Mouse (Mus musculus): ENCODE measurements around the gene Cav1.

Gene Cav1

DNA sequence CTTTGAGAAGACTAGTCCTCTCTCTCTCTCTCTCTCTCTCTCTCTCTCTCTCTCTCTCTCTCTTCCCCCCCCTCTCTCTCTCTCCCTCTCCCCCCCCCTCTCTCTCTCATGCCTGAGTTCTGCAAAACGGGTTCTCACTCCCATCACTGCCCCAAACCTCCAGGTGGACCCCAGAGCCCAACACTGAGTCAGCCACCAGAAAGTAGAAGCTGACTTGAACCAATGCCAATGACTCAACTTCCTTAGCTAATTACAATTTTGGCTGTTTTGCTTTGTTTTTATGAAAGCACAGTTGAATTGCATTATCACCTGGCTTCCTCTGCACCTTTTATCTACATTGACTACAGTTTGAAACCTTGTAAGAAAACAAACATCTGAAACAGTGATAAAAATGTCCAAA, 11.8 kb downstream of the Cav1 start:
- no peak for DNase-seq

DNA sequence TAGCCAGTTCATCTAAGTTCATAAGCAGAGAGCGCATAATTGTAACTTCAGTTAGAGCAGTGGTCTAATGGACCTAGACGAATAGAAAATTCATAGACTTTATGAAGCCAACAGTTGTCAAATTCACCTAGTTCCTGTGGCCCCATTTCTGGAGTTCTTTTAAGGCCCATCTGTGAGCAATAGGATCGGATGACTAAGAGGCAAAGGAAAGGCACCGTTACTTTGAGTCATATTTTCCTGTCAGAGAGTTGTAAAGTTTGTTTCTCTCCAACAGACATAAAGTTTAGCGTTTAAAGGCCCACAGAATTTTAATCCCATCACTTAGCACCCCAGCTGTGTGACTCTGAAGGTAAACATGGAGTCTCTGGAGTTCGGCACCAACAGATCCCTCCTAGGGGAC, 15.8 kb downstream of the Cav1 start:
- DNase-seq, result no peak

DNA sequence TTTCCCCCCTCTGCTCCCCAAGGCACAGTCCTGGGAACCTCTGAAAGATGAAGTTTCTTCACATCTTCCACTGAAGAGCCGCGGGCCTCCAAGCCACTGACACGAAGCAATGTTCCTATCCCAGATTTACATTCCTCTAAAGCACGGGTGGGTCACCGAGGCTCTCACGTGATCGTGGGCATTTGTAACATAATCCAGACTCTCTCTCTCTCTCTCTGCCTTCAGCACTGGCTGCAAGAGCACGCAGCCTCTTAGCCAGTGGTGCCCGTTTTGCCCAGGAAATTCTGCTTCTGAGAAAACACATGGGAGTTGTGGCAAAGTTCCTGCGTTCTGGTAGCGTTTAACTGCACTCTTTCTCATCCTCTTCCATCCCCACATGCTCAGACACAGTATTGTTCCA, 21.1 kb downstream of the Cav1 start:
- DNase-seq, result no peak

DNA sequence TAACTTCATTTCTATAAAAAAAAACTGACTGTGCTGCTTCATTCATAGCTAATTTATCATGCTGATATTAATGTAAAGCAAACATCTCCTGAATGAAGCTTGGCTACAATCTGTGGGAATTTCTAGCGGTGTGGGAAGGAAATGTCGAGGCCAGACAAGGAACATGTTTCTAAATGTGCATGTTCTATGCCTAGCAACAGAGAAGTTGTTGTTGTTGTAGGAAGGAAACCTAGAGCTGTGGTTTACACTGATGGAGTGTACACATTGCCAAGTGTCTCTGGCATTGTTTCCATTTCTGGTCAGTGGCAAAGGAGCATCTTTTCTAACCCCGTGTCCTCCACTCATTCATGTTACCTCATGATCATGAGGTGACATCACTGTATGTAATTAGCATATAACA, 23.7 kb downstream of the Cav1 start:
- no peak for DNase-seq

DNA sequence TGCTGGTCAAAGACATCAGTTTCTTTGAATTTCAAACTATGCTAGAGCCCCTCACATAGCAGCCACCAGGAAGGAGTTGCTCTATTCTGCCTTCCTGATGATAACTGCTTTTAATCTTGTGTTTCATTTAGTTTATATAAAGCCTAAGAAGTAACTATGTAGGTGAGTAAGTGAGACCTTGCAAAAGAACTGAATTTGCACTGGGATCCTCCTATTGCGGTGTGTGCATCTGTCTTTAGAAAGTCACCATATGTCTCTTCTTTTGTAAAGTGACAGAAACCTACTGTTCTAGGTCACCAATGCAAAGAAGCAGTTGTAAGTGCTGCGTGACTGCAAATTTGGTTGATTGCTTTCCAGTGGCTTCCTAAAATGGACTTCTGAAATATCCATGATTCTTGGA, 31.6 kb downstream of the Cav1 start:
- DNase-seq, result no peak

DNA sequence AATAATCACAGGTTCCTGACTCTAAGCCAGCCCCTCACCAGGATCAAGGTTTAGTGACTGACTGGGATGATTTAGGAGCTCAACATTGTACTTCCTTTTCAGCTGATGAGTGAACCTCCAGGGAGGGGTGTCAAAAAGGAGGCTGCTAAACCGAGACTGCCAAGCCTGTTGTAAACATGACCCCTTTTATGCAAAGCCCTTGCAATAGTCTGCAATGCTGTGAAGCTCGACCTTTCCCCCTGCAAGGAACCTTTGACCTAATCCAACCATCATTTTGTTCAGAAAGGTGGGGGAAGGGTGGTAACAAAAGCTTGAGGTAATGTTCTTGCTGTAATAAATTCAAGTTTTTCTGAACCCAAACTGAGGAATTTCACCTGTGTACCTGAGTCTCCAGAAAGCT, 34.3 kb downstream of the Cav1 start:
- DNase-seq, result no peak

DNA sequence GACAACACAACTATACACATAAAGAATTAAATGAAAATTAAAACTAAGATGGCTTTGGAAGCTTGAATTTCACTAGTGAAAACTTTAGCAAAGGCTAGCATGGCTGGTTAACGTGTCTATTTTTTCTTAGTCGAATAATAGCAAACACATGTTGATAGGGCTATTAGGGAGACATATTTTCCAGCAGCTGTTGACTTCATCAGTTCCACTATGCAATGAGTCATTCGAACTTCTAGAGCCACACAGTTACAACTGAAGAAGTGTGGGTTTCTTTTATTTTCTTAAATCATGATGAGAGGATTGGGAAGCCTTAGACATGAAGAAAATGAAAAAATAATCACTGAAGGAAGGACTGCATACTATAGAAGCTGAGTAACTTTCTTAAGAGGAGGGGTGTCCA, 41.9 kb downstream of the Cav1 start:
- no peak for DNase-seq

DNA sequence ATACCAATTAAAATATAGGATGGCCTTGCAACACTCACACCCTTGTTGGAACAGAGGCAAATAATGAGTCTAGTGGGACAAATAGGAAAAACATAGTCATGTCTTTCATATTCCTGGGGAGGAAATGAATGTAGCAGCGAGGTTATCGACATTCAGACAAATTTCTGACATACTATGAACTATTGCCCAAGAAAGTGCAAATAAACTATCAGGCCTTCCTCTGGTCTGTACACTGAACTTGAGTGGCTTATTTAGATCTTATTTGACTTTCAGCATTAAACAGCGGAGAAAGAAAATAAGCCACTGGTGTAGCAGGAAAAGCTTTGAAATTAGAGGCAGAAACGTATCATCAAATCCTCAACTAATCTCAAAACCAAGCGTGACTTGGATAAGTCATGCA, 44.7 kb downstream of the Cav1 start:
- no peak for DNase-seq

DNA sequence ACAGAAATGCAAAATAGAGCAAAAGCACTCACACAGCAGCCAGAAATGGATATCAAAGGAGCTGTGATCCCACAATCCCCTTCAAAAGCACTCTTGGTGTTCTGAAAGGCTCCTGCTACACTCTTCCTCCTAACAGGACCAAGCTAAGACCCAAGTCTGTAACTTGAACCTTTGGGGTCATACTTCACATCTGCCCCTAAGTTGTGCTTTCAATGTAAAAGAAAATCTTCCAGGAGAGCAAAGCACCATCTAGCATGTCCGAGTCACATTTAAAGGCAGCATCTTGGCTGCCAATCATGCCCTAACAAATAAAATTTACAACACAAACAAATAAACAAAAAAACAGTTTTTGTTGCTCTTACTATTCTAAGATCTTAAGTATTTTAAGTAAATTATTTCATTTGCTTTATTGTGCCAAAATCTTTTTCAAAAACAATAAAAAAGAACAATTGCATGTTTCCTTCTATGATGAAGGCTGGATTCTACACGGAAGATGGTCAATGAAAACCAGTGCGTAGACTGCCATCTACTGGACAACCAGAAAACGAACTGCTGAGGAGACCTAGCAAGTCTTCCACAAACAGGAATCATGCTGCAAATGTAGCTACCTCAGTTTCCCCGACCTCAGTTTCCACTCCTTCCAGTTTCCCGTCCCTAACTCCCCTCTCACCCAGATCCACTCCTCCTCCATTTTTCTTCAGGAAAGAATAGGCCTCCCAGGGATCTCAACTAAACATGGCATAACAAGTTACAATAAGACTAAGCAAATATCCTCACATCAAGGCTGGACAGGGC, 53.0 kb downstream of the Cav1 start:
- DNase-seq, result peak; percentile 54

DNA sequence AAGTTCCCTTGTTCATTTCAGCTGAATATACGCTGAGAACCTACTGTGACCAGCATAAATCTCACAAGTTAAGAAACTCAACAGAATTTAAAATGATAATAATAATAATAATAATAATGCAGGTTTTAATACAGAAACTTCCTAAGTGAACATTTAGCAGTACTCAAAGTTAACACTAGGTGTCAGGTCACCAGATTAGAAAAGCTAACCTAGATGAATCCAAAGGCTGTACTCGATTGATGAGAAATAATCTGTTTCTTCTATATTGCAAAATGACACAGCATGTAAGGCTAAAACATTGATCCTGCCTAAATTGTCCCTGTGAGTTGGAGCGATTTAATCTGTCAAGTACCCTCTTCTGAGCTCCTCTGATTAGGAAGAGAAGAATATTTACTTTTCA, 56.6 kb downstream of the Cav1 start:
- no peak for DNase-seq

DNA sequence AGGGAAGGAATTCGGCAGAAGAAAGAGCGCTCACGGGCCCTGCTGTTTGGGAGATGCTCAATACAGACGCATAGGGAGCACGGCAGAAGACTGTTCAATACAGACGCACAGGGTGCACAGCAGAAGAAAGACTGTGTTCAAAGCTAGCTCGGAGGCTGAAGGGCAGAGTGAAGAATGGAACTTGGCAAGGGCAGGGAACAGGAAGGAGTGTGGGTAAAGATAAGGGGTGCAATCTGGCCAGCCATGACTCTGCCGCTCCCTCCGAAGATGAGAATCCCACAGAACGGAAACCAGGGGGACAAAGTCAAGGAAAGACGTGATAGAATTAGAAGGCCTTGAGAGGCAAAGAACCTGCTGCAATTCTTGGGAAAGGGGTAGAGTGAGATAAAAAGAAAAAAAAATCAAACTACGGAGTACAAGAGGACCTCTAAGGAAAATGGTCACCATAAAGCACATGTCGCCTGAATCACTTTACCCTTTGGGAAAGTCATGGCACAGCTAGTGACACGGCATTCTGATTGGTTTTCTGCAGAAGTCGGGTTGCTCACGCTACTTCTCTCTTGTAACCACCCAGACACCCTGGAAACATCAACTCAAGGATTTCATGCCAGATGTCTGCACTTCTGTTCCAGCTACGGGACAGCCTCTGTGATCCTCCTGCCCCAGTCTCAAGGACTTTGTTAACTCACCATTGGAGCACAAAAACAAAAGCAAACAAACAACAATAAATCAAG, 57.5 kb downstream of the Cav1 start:
- no peak for DNase-seq

DNA sequence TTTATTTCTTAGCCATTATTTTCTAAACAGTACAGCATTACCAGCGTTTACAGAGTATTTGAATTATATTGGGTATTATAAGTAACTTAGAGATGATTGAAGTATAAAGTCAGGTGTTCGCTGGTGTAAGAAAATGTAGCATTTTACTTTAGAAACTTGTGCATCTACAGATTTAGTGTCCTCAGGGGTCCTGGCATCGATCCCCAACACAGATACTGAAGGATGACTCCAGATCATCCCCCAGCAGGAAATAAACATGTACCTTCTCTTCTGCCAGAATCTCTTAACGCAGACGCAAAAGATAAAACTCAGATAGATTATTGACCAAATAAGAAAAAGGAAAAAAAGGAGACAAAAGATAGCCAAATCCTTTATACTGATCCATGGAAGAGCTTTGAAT, 68.2 kb downstream of the Cav1 start:
- no peak for DNase-seq

DNA sequence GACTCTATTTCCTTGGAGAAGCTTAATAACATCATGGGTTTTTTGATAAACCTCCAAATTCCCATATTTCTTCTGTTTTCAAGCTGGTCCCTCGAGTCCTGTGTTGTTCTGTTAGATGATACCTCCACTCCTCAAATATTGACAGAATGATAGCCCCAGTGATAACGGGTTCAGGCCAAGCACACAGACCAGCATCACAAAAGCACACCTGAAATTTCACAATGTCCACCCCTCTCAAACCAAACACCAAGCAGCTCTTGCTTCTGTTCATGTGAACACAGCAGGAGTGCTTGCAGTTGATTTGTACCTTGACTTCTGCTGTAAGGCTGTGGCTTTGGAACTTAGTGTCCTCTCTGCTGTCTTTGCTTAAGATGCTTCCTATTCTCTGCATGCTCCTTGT, 71.2 kb downstream of the Cav1 start:
- no peak for DNase-seq

DNA sequence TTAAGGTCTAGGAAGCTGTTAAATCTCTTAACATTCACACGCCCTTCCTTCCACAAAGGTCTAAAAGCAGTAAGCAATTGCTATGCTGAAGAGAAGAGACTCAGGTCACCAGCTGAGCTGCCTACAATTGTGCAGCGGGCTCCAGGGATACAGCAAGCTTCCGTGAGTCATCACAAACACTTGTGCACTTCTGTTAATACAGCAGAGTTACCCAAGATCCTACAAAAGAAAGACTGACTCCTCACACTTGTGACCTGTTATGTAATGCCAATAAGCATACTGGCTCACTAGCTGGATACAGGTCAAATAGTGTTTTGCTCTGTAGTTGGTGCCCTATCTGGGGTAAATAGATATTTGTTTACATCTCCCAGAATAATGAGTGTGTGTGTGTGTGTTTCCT, 74.0 kb downstream of the Cav1 start:
- no peak for DNase-seq

DNA sequence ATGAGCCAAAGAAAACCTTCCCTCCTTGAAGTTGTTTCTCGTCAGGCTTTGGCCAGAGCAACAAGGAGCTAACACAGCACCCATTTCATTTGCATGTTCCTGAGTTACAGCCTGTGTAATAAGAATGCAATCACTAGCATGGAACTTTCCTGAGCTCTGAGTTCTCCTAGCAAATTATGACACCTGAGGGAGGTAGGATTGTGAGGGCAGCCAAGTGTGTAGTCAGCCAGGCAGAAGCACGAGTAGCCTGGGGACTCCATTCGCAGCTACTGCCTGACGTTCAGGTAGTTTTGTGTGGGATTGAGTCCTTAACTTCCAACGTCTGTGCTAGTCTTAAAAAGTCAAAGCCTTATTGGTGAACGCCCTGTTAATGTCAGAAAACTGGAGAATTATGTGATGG, 75.6 kb downstream of the Cav1 start:
- DNase-seq, result no peak

DNA sequence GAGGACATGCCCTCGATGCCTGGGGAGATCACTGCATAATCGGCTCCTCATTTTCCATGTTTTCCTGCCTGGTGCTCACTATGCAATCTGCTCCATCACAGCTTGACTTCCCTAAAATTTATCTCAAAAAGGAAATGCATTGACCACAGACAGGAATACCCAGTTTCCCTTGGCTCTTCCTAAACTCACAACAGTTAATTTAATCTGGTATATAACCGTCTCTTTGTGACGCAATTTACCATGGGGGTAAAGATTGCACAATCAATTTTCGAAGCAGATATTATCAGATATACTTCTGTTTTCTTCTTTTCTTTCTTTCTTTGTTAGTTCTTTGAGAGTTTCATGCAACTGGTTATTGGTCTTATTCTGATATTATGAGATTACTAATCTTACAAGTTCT, 79.4 kb downstream of the Cav1 start:
- DNase-seq, result no peak

DNA sequence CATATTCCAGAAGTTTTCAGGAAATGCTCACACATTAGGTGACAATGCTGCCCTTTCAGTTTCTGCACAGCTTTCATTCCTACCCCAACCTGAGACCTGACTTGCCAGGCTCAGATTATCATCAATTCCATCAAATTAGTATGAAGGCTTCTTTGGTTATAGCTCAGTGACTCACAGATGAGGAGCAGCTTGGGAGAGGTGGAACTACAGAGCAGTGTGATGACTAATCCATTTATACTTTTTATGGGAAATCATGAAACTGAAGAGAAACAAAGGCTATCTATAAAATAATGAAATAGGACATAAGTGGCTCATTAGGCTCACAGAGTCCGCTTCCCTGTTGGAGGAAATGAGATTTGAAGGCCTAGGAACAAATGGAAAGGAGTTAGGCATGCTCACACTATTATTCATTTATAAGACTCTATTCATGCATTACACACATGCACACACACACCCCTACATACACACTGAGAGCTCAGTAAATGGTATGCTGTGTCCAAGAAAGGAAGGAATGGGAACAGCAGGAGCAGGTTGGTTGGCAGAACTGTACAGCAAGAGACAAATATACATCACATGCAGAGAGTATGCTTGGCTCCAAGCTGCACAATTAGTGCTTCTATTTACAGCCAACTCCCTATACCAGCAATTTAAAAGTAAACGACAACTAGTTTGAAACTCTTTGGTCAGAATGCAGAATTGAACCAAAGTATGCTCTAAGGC, 82.0 kb downstream of the Cav1 start:
- no peak for DNase-seq
